Mouse (Mus musculus) lung, adult 2 months (tissue): ENCODE measurements around the gene Nucb2. TPM values are rescaled to one million over a fixed set of nuclear protein-coding genes. Genes with fewer than 3 reads are reported as not detected.

Source experiments
- DNase-seq: peaks from one replicate; pipeline ENCODE4 v3.0.0; 2022
- H3K4me1 ChIP-seq: fragments of 200-500 bp; 2 replicates; pipeline ENCODE4 v1.6.1; 2011; ENCODE audit warnings: low read length; ENCODE audit not compliant: control insufficient read depth, insufficient read depth
- H3K4me3 ChIP-seq: fragments of 200-500 bp; replicated peaks from 2 replicates; pipeline ENCODE3; 2011; ENCODE audit warnings: low read depth, mild to moderate bottlenecking, control low read depth, low read length; ENCODE audit errors: extremely low read depth
- CTCF ChIP-seq: fragments of 200-500 bp; IDR thresholded peaks from 2 replicates; pipeline ENCODE4 v1.5.1; 2011; ENCODE audit warnings: mild to moderate bottlenecking, low read length, control low read depth; ENCODE audit not compliant: insufficient read depth
- POLR2A ChIP-seq: fragments of 200-500 bp; IDR thresholded peaks from 2 replicates; pipeline ENCODE4 v1.6.1; 2011; ENCODE audit warnings: low read depth, mild to moderate bottlenecking, control low read depth, low read length, borderline replicate concordance; ENCODE audit errors: extremely low read depth
- WGBS: fragments of 180-500 bp; shearing (Covaris S2); methylation state at CpG from one replicate; pipeline ENCODE4 v1.1.7; 2018; 5-methylcytosine and 5-hydroxymethylcytosine counted together
- polyA plus RNA-seq: library from polyadenylated mRNA; depleted of rRNA; stranded (reverse); fragments of >200 nt; gene quantifications from 2 replicates; pipeline ENCODE4 v1.2.3, GENCODE M21; 2012; rRNA removed

Gene Nucb2
- 6.7 and 9.5 TPM in 2 replicates for polyA plus RNA-seq

GRCm38 (mm10) chr7:116503879-116504817, at the start of gene Nucb2:
Gene Nucb2, plus strand, starts transcription at chr7:116504369.
- under 1% methylated on average over 51 of the region's 51 CpGs for WGBS
- TF ChIP-seq CTCF (0 out of 2 replicates have a peak, but pooled peaks have one; percentile 4), POLR2A (peak; percentile 61; the same call in 1 of the 2 replicates)
- Histone ChIP-seq H3K4me1 (no peaks in the 10 kb centered on the region; the same call in 1 of the 2 replicates), H3K4me3 (peak within 1 kb of the TSS; percentile 88)
- peak; percentile 98 for DNase-seq

GRCm38 (mm10) chr7:116456964-116457363, 47.2 kb upstream of the Nucb2 start:
- 29% methylated on average over 4 of the region's 4 CpGs for WGBS
- Histone ChIP-seq H3K4me1 (peaks cover 5% of the 10 kb centered on the region; the same call in 1 of the 2 replicates), H3K4me3 (no peak overlapping the region)
- DNase-seq: no peak
- TF ChIP-seq POLR2A (no peak), CTCF (no peak)

GRCm38 (mm10) chr7:116457391-116457790, 46.8 kb upstream of the Nucb2 start:
- 39% methylated on average over 6 of the region's 6 CpGs for WGBS
- Histone ChIP-seq H3K4me3 (no peak overlapping the region), H3K4me1 (peaks cover 5% of the 10 kb centered on the region; the same call in 1 of the 2 replicates)
- DNase-seq: no peak
- TF ChIP-seq CTCF (no peak), POLR2A (no peak)

- DNase-seq: no peak
- no peak for TF ChIP-seq POLR2A
- TF ChIP-seq CTCF: peak; percentile 33; the same call in 1 of the 2 replicates
- WGBS: 12% methylated on average over 3 of the region's 3 CpGs
- Histone ChIP-seq H3K4me1 (peaks cover 5% of the 10 kb centered on the region; the same call in 1 of the 2 replicates), H3K4me3 (no peak overlapping the region)
Measured at GRCm38 (mm10) chr7:116458985-116459441, 45.2 kb upstream of the Nucb2 start.

GRCm38 (mm10) chr7:116462114-116462513, 42.1 kb upstream of the Nucb2 start:
- no peak overlapping the region for H3K4me3 ChIP-seq
- H3K4me1 ChIP-seq: peaks cover 5% of the 10 kb centered on the region; the same call in 1 of the 2 replicates
- WGBS: 34% methylated on average over 8 of the region's 8 CpGs
- no peak for DNase-seq
- no peak for TF ChIP-seq CTCF

GRCm38 (mm10) chr7:116475836-116476235, 28.3 kb upstream of the Nucb2 start:
- TF ChIP-seq POLR2A (no peak), CTCF (no peak)
- Histone ChIP-seq H3K4me1 (no peaks in the 10 kb centered on the region; the same call in 1 of the 2 replicates), H3K4me3 (no peak overlapping the region)
- DNase-seq: no peak

GRCm38 (mm10) chr7:116476264-116476663, 27.9 kb upstream of the Nucb2 start:
- 67% methylated on average over 5 of the region's 5 CpGs for WGBS
- no peak overlapping the region for H3K4me3 ChIP-seq
- no peak for DNase-seq
- no peaks in the 10 kb centered on the region; the same call in 1 of the 2 replicates for H3K4me1 ChIP-seq
- TF ChIP-seq POLR2A: no peak
- no peak for TF ChIP-seq CTCF

GRCm38 (mm10) chr7:116483106-116483505, 21.1 kb upstream of the Nucb2 start:
- Histone ChIP-seq H3K4me1 (no peaks in the 10 kb centered on the region), H3K4me3 (no peak overlapping the region)
- WGBS: 18% methylated on average over 1 of the region's 1 CpGs
- TF ChIP-seq POLR2A (no peak), CTCF (no peak)
- DNase-seq: no peak

GRCm38 (mm10) chr7:116483782-116484181, 20.4 kb upstream of the Nucb2 start:
- Histone ChIP-seq H3K4me3 (no peak overlapping the region), H3K4me1 (no peaks in the 10 kb centered on the region)
- TF ChIP-seq POLR2A (no peak), CTCF (no peak)
- 53% methylated on average over 5 of the region's 5 CpGs for WGBS
- DNase-seq: no peak
